Mouse (Mus musculus): ENCODE data around the gene Capzb.

DNA sequence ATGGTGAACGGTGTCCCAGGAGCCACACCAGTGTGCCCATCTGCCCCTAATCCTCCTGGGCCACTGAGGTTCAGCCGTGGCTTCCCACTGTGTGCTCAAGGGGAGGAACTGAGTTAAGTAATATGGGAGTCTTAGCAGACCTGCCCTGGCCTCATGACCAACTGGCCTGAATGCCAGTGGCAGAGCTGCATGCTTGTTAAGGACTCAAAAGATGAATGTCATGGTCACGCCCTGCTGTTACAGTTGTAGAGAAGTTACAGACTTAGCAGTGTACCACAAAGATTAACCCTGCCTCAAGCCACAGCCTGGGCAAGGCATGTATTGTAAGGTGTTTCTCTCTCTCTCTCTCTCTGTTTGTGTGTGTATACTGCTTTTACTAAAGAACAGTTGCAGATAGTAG, 25.8 kb downstream of the Capzb start:
- TF ChIP-seq POLR2A (IDR thresholded peaks at IDR 0.05; ENCODE audit: borderline replicate concordance, extremely low read depth, insufficient read depth, insufficient read length, poor library complexity, severe bottlenecking) = no peak
- TF ChIP-seq CTCF (IDR thresholded peaks at IDR 0.05; ENCODE audit: borderline replicate concordance, extremely low read depth, insufficient read depth, insufficient read length) = no peak

Data from brain, embryonic 14.5 days (tissue).